Mouse (Mus musculus): Measurements from ENCODE around the gene Map2.

The Map2 gene

GRCm38 (mm10) chr1:66407270-66407967 is 232.3 kb downstream of the Map2 start:
- DNase-seq, result no peak

GRCm38 (mm10) chr1:66418360-66418759 is 243.3 kb downstream of the Map2 start:
- DNase-seq, result no peak

GRCm38 (mm10) chr1:66426073-66426472 is 251.0 kb downstream of the Map2 start:
- no peak for DNase-seq

- no peak for DNase-seq
These were observed 255.9 kb downstream of the Map2 start for GRCm38 (mm10) chr1:66430962-66431361.

GRCm38 (mm10) chr1:66431472-66431871 is 256.4 kb downstream of the Map2 start:
- DNase-seq, result no peak

GRCm38 (mm10) chr1:66438069-66438468 is 263.0 kb downstream of the Map2 start:
- no peak for DNase-seq

- no peak for DNase-seq
These were observed 267.8 kb downstream of the Map2 start for GRCm38 (mm10) chr1:66442922-66443321.

- no peak for DNase-seq
These were observed 274.4 kb downstream of the Map2 start for GRCm38 (mm10) chr1:66449471-66449870.

- DNase-seq, result no peak
These were observed 281.5 kb downstream of the Map2 start for GRCm38 (mm10) chr1:66456580-66456979.

- DNase-seq, result no peak
These were observed 282.7 kb downstream of the Map2 start for GRCm38 (mm10) chr1:66457747-66458146.

GRCm38 (mm10) chr1:66459394-66459793 is 284.3 kb downstream of the Map2 start:
- no peak for DNase-seq

- no peak for DNase-seq
These were observed 285.8 kb downstream of the Map2 start for GRCm38 (mm10) chr1:66460850-66461249.

- peak; percentile 70 for DNase-seq
These were observed 293.0 kb downstream of the Map2 start, which contains the start of gene Unc80 for GRCm38 (mm10) chr1:66467821-66468703. Gene Unc80, plus strand, starts transcription at chr1:66468367.

GRCm38 (mm10) chr1:66468704-66469020 is 293.6 kb downstream of the Map2 start:
- DNase-seq, result no peak

- DNase-seq, result no peak
These were observed 307.7 kb downstream of the Map2 start for GRCm38 (mm10) chr1:66482751-66483150.

All from right cerebral cortex, postnatal 4 days (tissue).